1 mouse cellular context compared by ENCODE assay signal in genomic region chr16:31185757-31186156, GRCm38 (mm10).
A peak's percentile ranks its signal among the peaks of the same experiment; 100 is the strongest.
TF ChIP-seq lines count a peak whose summit lies in the region.

No protein-coding gene starts in this region.

TF ChIP-seq in MEL, 35 proteins besides CTCF, POLR2A, EP300 and RAD21 (continued from another document):
- TF ChIP-seq SIN3A (IDR thresholded peaks at IDR 0.05; ENCODE audit: low read length), result 0 out of 2 replicates have a peak, but pooled peaks have one; percentile 27
- no peak for TF ChIP-seq MEF2A (IDR thresholded peaks at IDR 0.05; ENCODE audit: extremely low read depth, insufficient replicate concordance, low read depth, low read length, poor library complexity, severe bottlenecking)
- TF ChIP-seq CHD1 (IDR thresholded peaks at IDR 0.05; ENCODE audit: low read depth, low read length), result no peak
- peak; percentile 13; the same call in 1 of the 2 replicates for TF ChIP-seq TAL1 (IDR thresholded peaks at IDR 0.05; ENCODE audit: low read length)
